Mouse (Mus musculus) gastrocnemius, postnatal 25 days (tissue): ENCODE results near the gene Cer1. TPM values are rescaled to one million over a fixed set of nuclear protein-coding genes. Genes with fewer than 3 reads are reported as not detected.

ENCODE experiments used
- DNase-seq: peaks from one replicate; pipeline ENCODE4 v3.0.0; 2022
- total RNA-seq, 2 experiments: library from RNA; stranded (reverse); gene quantifications; 1 replicate in 1 of 2; 2 replicates in 1 of 2; pipeline ENCODE4 v1.2.3; 2021

Gene Cer1
- total RNA-seq, 2 experiments from 2014 or later, result not detected

GRCm38 (mm10) chr4:82874791-82875190, 10.2 kb downstream of the Cer1 start:
- DNase-seq, result no peak

GRCm38 (mm10) chr4:82872548-82872947, 12.4 kb downstream of the Cer1 start:
- DNase-seq, result no peak

GRCm38 (mm10) chr4:82872121-82872520, 12.8 kb downstream of the Cer1 start:
- DNase-seq, result no peak

- DNase-seq, result no peak
These were observed 14.0 kb downstream of the Cer1 start for GRCm38 (mm10) chr4:82870931-82871330.

GRCm38 (mm10) chr4:82867731-82868445, 17.1 kb downstream of the Cer1 start:
- no peak for DNase-seq

- DNase-seq, result no peak
These were observed 17.8 kb downstream of the Cer1 start for GRCm38 (mm10) chr4:82867111-82867510.

- DNase-seq, result no peak
These were observed 19.8 kb downstream of the Cer1 start for GRCm38 (mm10) chr4:82864974-82865699.

GRCm38 (mm10) chr4:82863316-82863715, 21.6 kb downstream of the Cer1 start:
- no peak for DNase-seq

- DNase-seq, result no peak
These were observed 23.5 kb downstream of the Cer1 start for GRCm38 (mm10) chr4:82861451-82861850.

GRCm38 (mm10) chr4:82860566-82860965, 24.4 kb downstream of the Cer1 start:
- DNase-seq, result no peak

GRCm38 (mm10) chr4:82859131-82860125, 25.5 kb downstream of the Cer1 start, which contains the start of gene Zdhhc21:
TSS of gene Zdhhc21 (minus strand) at chr4:82859958.
- DNase-seq, result peak; percentile 79

GRCm38 (mm10) chr4:82858431-82859010, 26.4 kb downstream of the Cer1 start:
- DNase-seq, result no peak

GRCm38 (mm10) chr4:82856986-82857385, 28.0 kb downstream of the Cer1 start:
- DNase-seq, result no peak

- DNase-seq, result no peak
These were observed 31.1 kb downstream of the Cer1 start for GRCm38 (mm10) chr4:82853809-82854208.

GRCm38 (mm10) chr4:82848552-82849234, 36.3 kb downstream of the Cer1 start:
- no peak for DNase-seq

GRCm38 (mm10) chr4:82837526-82838240, 47.3 kb downstream of the Cer1 start:
- no peak for DNase-seq
